Mouse (Mus musculus): ENCODE results near the gene Gm35315. TPM values are rescaled to one million over a fixed set of nuclear protein-coding genes. Genes with fewer than 3 reads are reported as not detected.

The Gm35315 gene
- polyA plus RNA-seq (2012; rRNA removed), result 0.10 TPM in 1 of 2 replicates, not detected in the other

DNA sequence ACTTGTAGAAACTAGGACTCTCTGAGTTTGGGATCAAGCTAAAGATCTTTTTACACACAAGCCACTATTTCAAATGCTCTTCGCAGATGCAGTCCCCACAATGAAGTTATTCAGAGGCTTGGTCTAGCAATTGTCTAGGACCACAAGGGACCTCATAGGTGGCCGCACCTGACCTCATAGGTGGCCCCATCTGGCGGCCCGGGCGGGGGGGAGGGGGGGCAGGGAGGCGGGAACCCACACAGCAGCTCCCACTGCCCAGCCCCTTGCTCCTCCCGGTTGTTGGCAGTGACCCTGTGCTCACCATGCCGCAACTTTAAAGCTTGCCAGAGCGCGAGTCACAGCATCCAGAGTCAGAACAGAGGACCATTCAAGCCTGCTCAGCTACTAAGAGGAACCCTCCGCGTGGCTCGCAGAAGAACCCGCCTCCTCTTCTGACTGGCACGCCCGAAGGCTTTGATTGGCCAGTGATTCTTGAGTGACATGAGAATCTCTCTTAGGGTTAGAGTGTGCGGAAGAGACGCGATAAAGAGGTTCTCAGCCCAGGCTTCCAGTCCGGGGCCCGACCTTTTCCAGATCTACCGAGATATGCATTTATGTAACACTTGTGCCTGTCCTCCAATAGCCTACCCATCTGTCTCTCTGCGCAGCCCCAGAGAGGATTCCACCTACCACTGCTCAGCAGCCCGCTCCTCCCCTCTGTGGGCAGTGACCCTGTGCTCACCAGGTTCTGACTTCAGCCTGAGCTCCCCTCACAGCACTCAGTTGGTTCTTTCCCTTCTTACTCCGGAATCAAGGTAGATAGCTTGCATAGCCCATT is at the start of gene Gm35315:
Gm35315 (minus strand) TSS at position 391 of the 817 bp plus-strand sequence.

DNA sequence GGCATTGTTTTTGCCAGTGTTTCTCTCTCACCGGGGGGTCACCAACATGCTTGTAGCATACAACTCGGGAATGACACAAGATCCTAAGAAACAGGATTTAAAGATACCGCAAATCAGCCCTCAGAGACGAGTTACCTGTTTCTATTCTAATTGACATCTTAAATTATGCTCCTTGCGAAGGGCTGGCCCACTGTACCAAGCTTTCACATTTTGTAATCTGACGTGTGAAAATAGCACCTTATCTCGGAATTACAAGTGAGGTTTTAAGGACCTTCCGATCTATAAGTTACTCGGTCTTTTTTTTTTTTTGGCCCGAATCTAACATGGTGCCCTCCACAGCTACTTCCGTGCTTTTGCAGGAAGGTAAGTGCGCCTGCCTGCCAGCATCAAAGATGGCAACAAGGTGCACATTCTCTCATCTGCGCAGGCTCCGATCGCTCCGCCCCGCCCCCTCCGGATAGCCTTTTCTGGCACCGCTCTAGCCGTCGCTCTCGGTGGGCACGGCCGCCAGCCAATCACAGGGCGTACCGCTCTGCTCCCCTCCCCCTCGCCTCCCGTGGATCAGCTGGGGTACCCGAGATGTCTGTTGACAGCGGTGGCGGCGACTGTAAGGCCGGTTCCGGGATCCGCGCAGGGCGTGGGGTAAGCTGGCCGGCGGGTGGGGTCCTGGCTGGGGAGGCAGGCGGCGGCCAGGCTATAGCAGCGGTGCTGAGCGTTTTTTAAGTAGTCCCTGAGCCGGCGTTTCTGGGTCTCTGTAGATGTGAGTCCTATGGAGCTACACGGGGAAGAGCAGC is 41.3 kb upstream of the Gm35315 start, which contains the start of gene Chfr:
Chfr (plus strand) TSS at position 550 of the 794 bp plus-strand sequence.

DNA sequence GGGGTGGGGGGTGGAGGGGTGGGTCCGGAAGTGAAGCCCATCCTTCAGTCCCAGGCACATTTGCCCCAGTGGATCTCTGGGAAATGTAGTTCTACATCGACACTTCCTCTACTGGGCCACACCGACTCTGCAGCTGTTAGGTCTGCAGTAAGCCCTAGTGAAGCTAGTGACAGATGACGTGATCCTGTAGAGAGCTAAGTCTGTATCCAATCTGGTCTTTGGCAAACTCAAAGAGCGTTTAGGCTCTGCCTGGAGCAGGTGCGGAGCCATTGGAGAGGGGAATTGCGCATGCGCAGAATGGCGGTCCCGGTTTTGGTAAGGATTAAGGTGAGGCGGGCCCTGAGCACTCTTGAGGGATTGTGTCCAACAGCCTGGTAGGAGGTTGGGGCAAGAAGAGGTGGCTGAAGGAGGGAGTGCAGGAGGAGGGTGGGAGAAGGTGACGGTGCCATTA is 15.8 kb upstream of the Gm35315 start, which contains the start of gene Zfp605:
Zfp605 (plus strand) TSS at position 102 of the 451 bp plus-strand sequence.

DNA sequence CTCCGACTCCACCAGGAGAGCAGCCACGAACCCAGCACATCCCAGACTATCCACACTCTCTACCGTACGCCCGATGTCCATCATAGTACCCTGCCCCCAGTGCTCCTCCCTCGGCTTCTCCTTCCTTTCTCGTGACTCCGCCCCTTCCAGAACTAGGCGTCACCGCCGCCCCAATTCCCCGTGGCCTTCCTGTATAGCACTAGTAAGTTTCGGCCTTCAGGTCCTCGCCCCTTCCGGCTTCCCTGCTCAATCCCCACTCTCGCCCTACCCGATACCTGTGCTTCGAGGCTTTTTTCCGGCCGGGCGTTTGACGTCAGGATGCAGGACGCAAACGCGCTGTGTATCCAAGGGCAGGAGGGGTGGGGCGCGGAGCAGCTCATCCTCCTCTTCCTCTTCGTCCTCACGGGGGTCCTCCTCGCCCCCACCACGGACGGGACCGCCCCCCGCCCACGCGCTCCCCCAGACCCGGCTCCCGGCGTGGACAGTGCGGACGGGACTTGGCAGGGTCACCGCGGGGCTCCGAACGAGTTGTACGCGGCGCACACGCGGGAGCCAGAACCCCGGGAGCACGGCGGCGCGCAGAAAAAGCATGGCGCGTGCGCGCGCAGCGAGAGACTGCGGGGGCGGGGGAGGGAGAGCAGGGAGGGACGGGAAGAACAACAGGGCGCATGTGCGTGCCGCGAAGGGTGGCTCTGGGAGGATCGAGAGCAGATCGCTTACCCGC is 13.5 kb upstream of the Gm35315 start, which contains the start of gene Gtpbp6:
Gtpbp6 (minus strand) TSS at position 617 of the 724 bp plus-strand sequence.

DNA sequence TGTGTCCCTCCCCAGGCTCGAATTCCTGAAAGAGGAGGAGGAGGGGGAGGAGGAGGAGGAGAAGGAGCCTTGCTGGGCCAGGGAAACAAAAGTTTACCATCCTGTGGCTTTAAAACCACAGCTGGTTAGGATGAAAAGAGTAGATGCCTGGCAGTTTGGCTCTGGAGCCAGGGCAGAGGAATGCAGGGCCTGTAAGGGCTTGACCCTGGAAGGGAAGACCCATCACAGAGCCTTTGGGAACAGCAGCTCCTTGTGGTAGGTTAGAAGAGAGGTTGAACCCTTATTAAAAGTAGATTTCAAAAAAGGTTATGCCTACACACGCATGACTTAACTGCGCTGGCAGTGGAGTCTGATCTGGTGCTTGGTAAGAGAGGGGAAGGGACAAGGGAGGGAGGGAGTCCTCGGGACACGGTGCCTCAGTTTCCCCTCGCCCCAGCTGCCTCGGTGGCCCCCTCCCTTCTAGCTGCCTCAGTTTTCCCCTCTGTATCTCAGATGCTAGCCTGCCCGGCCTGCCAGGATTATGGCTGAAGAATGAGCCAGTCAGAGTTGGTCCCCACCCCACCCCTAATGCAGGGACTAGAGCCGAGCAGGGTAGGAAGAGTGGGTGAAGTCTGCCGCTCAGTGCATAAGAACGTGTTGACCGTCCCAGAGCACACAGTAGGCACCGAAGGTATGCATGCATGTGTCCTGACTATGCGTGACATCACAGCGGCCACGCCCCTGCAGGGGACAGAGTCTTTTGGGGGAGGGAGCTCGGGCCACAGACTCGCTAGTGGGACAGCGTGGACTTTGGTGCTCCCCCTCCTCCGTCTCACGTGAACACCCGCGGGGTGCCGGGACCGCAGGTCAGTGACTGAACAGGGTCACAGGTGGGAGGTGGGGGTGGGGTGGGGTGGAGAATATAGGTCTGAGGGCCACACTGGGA is 5.7 kb upstream of the Gm35315 start, which contains the start of gene Plcxd1:
Plcxd1 (plus strand) TSS at position 314 of the 925 bp plus-strand sequence.

DNA sequence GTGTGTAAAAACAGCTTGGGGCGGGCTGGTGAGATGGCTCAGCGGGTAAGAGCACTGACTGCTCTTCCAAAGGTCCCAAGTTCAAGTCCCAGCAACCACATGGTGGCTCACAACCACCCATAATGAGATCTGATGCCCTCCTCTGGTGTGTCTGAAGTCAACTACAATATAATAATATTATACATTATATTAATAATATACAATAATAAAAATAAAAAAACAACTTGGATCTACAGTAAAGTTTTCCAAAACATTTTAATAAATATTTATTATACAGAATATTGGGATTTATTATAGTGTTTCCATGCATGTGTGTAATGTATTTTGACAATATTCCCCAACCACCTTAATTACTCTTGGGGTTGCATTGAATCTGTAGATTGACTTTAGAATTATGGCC is 21.8 kb downstream of the Gm35315 start, which contains the start of gene Gm17655:
Gm17655 (minus strand) TSS at position 101 of the 400 bp plus-strand sequence.

Other genes starting within 250 kb of the Gm35315 start
- gene Gm15446, start 171.0 kb downstream of the Gm35315 start, polyA plus RNA-seq (2012; rRNA removed), result 1.2 and 21.5 TPM in 2 replicates
- gene Zfp932, start 97.9 kb downstream of the Gm35315 start, polyA plus RNA-seq (2012; rRNA removed), result 1.5 and 3.7 TPM in 2 replicates
- 0.12 TPM in 1 of 2 replicates, not detected in the other for gene Gm17655, start 21.9 kb downstream of the Gm35315 start, polyA plus RNA-seq (2012; rRNA removed)
- gene Plcxd1, start 5.5 kb upstream of the Gm35315 start, polyA plus RNA-seq (2012; rRNA removed), result 0.42 and 1.0 TPM in 2 replicates
- gene Gtpbp6, start 13.8 kb upstream of the Gm35315 start, polyA plus RNA-seq (2012; rRNA removed), result 205 and 214 TPM in 2 replicates
- 0.25 and 0.47 TPM in 2 replicates for gene Zfp605, start 15.7 kb upstream of the Gm35315 start, polyA plus RNA-seq (2012; rRNA removed)
- gene Chfr, start 41.4 kb upstream of the Gm35315 start, polyA plus RNA-seq (2012; rRNA removed), result 45.8 and 52.5 TPM in 2 replicates
- gene Golga3, start 82.3 kb upstream of the Gm35315 start, polyA plus RNA-seq (2012; rRNA removed), result 14.8 and 15.8 TPM in 2 replicates
- gene Ankle2, start 136.6 kb upstream of the Gm35315 start, polyA plus RNA-seq (2012; rRNA removed), result 16.3 and 19.1 TPM in 2 replicates
- 28.2 and 33.0 TPM in 2 replicates for gene Pgam5, start 175.5 kb upstream of the Gm35315 start, polyA plus RNA-seq (2012; rRNA removed)
- 4.5 and 5.5 TPM in 2 replicates for gene Pxmp2, start 191.8 kb upstream of the Gm35315 start, polyA plus RNA-seq (2012; rRNA removed)
- gene Pole, start 191.9 kb upstream of the Gm35315 start, polyA plus RNA-seq (2012; rRNA removed), result 7.7 and 12.0 TPM in 2 replicates
- 1.3 and 1.6 TPM in 2 replicates for gene P2rx2, start 248.8 kb upstream of the Gm35315 start, polyA plus RNA-seq (2012; rRNA removed)

Measured in ovary, adult 2 months (tissue).